Mouse (Mus musculus): ENCODE measurements around the gene Rnf144b. TPM values are rescaled to one million over a fixed set of nuclear protein-coding genes. Genes with fewer than 3 reads are reported as not detected.

The Rnf144b gene
- polyA plus RNA-seq, 1 experiment from 2014 or later: 1.0 TPM

- no peaks in the 10 kb centered on the region for H3K36me3 ChIP-seq (ENCODE audit: control insufficient read depth, insufficient read depth, low read length)
- 70% methylated on average over 3 of the region's 3 CpGs for WGBS
- no peak overlapping the region for H3K27ac ChIP-seq (ENCODE audit: low read length)
- H3K4me1 ChIP-seq (ENCODE audit: control insufficient read depth, insufficient read depth, low read length): peaks cover 5% of the 10 kb centered on the region; the same call in 1 of the 2 replicates
- ATAC-seq: no peak
- no peak overlapping the region for H3K4me3 ChIP-seq (ENCODE audit: low read depth, low read length)
- H3K9me3 ChIP-seq (replicated peaks; ENCODE audit: control insufficient read depth, low read length, poor library complexity, severe bottlenecking): no peaks in the 10 kb centered on the region
- no peak overlapping the region for H3K9ac ChIP-seq (ENCODE audit: low read depth, low read length)
- H3K4me2 ChIP-seq (ENCODE audit: low read length): no peak overlapping the region
- H3K27me3 ChIP-seq (ENCODE audit: control insufficient read depth, insufficient read depth, low read depth, low read length): no peaks in the 10 kb centered on the region
Measured at GRCm38 (mm10) chr13:47225324-47225697, 102.9 kb downstream of the Rnf144b start.

- Histone ChIP-seq H3K9ac (ENCODE audit: low read depth, low read length) (no peak overlapping the region), H3K27ac (ENCODE audit: low read length) (no peak overlapping the region), H3K27me3 (ENCODE audit: control insufficient read depth, insufficient read depth, low read depth, low read length) (no peaks in the 10 kb centered on the region), H3K4me1 (ENCODE audit: control insufficient read depth, insufficient read depth, low read length) (peaks cover 5% of the 10 kb centered on the region; the same call in 1 of the 2 replicates), H3K9me3 (replicated peaks; ENCODE audit: control insufficient read depth, low read length, poor library complexity, severe bottlenecking) (no peaks in the 10 kb centered on the region), H3K4me2 (ENCODE audit: low read length) (no peak overlapping the region), H3K4me3 (ENCODE audit: low read depth, low read length) (no peak overlapping the region), H3K36me3 (ENCODE audit: control insufficient read depth, insufficient read depth, low read length) (no peaks in the 10 kb centered on the region)
- no peak for ATAC-seq
- 71% methylated on average over 9 of the region's 9 CpGs for WGBS
Measured at GRCm38 (mm10) chr13:47225802-47226201, 103.3 kb downstream of the Rnf144b start.

GRCm38 (mm10) chr13:47226521-47226920 lies 104.1 kb downstream of the Rnf144b start:
- H3K9me3 ChIP-seq (replicated peaks; ENCODE audit: control insufficient read depth, low read length, poor library complexity, severe bottlenecking): no peaks in the 10 kb centered on the region
- peaks cover 5% of the 10 kb centered on the region; the same call in 1 of the 2 replicates for H3K4me1 ChIP-seq (ENCODE audit: control insufficient read depth, insufficient read depth, low read length)
- H3K36me3 ChIP-seq (ENCODE audit: control insufficient read depth, insufficient read depth, low read length): no peaks in the 10 kb centered on the region
- ATAC-seq: no peak
- no peaks in the 10 kb centered on the region for H3K27me3 ChIP-seq (ENCODE audit: control insufficient read depth, insufficient read depth, low read depth, low read length)
- H3K9ac ChIP-seq (ENCODE audit: low read depth, low read length): no peak overlapping the region
- no peak overlapping the region for H3K27ac ChIP-seq (ENCODE audit: low read length)
- H3K4me3 ChIP-seq (ENCODE audit: low read depth, low read length): no peak overlapping the region
- 90% methylated on average over 5 of the region's 5 CpGs for WGBS
- no peak overlapping the region for H3K4me2 ChIP-seq (ENCODE audit: low read length)

GRCm38 (mm10) chr13:47228201-47228600 lies 105.7 kb downstream of the Rnf144b start:
- no peaks in the 10 kb centered on the region for H3K36me3 ChIP-seq (ENCODE audit: control insufficient read depth, insufficient read depth, low read length)
- no peak overlapping the region for H3K4me3 ChIP-seq (ENCODE audit: low read depth, low read length)
- no peak overlapping the region for H3K9ac ChIP-seq (ENCODE audit: low read depth, low read length)
- WGBS: 94% methylated on average over 8 of the region's 8 CpGs
- no peaks in the 10 kb centered on the region for H3K9me3 ChIP-seq (replicated peaks; ENCODE audit: control insufficient read depth, low read length, poor library complexity, severe bottlenecking)
- ATAC-seq: no peak
- H3K27ac ChIP-seq (ENCODE audit: low read length): no peak overlapping the region
- no peaks in the 10 kb centered on the region for H3K27me3 ChIP-seq (ENCODE audit: control insufficient read depth, insufficient read depth, low read depth, low read length)
- peaks cover 5% of the 10 kb centered on the region; the same call in 1 of the 2 replicates for H3K4me1 ChIP-seq (ENCODE audit: control insufficient read depth, insufficient read depth, low read length)
- H3K4me2 ChIP-seq (ENCODE audit: low read length): no peak overlapping the region

GRCm38 (mm10) chr13:47228626-47229190 lies 106.3 kb downstream of the Rnf144b start:
- H3K4me2 ChIP-seq (ENCODE audit: low read length): no peak overlapping the region
- no peak overlapping the region for H3K4me3 ChIP-seq (ENCODE audit: low read depth, low read length)
- peaks cover 5% of the 10 kb centered on the region; the same call in 1 of the 2 replicates for H3K4me1 ChIP-seq (ENCODE audit: control insufficient read depth, insufficient read depth, low read length)
- WGBS: 89% methylated on average over 12 of the region's 12 CpGs
- ATAC-seq: no peak
- no peaks in the 10 kb centered on the region for H3K27me3 ChIP-seq (ENCODE audit: control insufficient read depth, insufficient read depth, low read depth, low read length)
- H3K9ac ChIP-seq (ENCODE audit: low read depth, low read length): no peak overlapping the region
- H3K36me3 ChIP-seq (ENCODE audit: control insufficient read depth, insufficient read depth, low read length): no peaks in the 10 kb centered on the region
- no peaks in the 10 kb centered on the region for H3K9me3 ChIP-seq (replicated peaks; ENCODE audit: control insufficient read depth, low read length, poor library complexity, severe bottlenecking)
- no peak overlapping the region for H3K27ac ChIP-seq (ENCODE audit: low read length)

- Histone ChIP-seq H3K27ac (ENCODE audit: low read length) (no peak overlapping the region), H3K4me1 (ENCODE audit: control insufficient read depth, insufficient read depth, low read length) (no peaks in the 10 kb centered on the region), H3K9me3 (replicated peaks; ENCODE audit: control insufficient read depth, low read length, poor library complexity, severe bottlenecking) (no peaks in the 10 kb centered on the region), H3K27me3 (ENCODE audit: control insufficient read depth, insufficient read depth, low read depth, low read length) (no peaks in the 10 kb centered on the region), H3K9ac (ENCODE audit: low read depth, low read length) (no peak overlapping the region), H3K36me3 (ENCODE audit: control insufficient read depth, insufficient read depth, low read length) (no peaks in the 10 kb centered on the region), H3K4me2 (ENCODE audit: low read length) (no peak overlapping the region), H3K4me3 (ENCODE audit: low read depth, low read length) (no peak overlapping the region)
- 79% methylated on average over 6 of the region's 6 CpGs for WGBS
- no peak for ATAC-seq
Measured at GRCm38 (mm10) chr13:47232163-47232562, 109.7 kb downstream of the Rnf144b start.

GRCm38 (mm10) chr13:47237376-47237775 lies 114.9 kb downstream of the Rnf144b start:
- H3K9ac ChIP-seq (ENCODE audit: low read depth, low read length): no peak overlapping the region
- H3K36me3 ChIP-seq (ENCODE audit: control insufficient read depth, insufficient read depth, low read length): no peaks in the 10 kb centered on the region
- no peak for ATAC-seq
- no peak overlapping the region for H3K4me2 ChIP-seq (ENCODE audit: low read length)
- no peak overlapping the region for H3K4me3 ChIP-seq (ENCODE audit: low read depth, low read length)
- WGBS: 83% methylated on average over 8 of the region's 8 CpGs
- no peaks in the 10 kb centered on the region for H3K4me1 ChIP-seq (ENCODE audit: control insufficient read depth, insufficient read depth, low read length)
- no peaks in the 10 kb centered on the region for H3K9me3 ChIP-seq (replicated peaks; ENCODE audit: control insufficient read depth, low read length, poor library complexity, severe bottlenecking)
- H3K27me3 ChIP-seq (ENCODE audit: control insufficient read depth, insufficient read depth, low read depth, low read length): no peaks in the 10 kb centered on the region
- H3K27ac ChIP-seq (ENCODE audit: low read length): no peak overlapping the region

GRCm38 (mm10) chr13:47238131-47238530 lies 115.7 kb downstream of the Rnf144b start:
- H3K4me2 ChIP-seq (ENCODE audit: low read length): no peak overlapping the region
- H3K27ac ChIP-seq (ENCODE audit: low read length): no peak overlapping the region
- H3K27me3 ChIP-seq (ENCODE audit: control insufficient read depth, insufficient read depth, low read depth, low read length): no peaks in the 10 kb centered on the region
- 85% methylated on average over 17 of the region's 17 CpGs for WGBS
- H3K4me1 ChIP-seq (ENCODE audit: control insufficient read depth, insufficient read depth, low read length): no peaks in the 10 kb centered on the region
- ATAC-seq: no peak
- H3K9ac ChIP-seq (ENCODE audit: low read depth, low read length): no peak overlapping the region
- no peaks in the 10 kb centered on the region for H3K36me3 ChIP-seq (ENCODE audit: control insufficient read depth, insufficient read depth, low read length)
- H3K9me3 ChIP-seq (replicated peaks; ENCODE audit: control insufficient read depth, low read length, poor library complexity, severe bottlenecking): no peaks in the 10 kb centered on the region
- no peak overlapping the region for H3K4me3 ChIP-seq (ENCODE audit: low read depth, low read length)

GRCm38 (mm10) chr13:47243569-47243968 lies 121.1 kb downstream of the Rnf144b start:
- ATAC-seq: no peak
- no peak overlapping the region for H3K9ac ChIP-seq (ENCODE audit: low read depth, low read length)
- no peaks in the 10 kb centered on the region for H3K36me3 ChIP-seq (ENCODE audit: control insufficient read depth, insufficient read depth, low read length)
- H3K4me2 ChIP-seq (ENCODE audit: low read length): no peak overlapping the region
- H3K4me1 ChIP-seq (ENCODE audit: control insufficient read depth, insufficient read depth, low read length): peaks cover 20% of the 10 kb centered on the region
- no peaks in the 10 kb centered on the region for H3K9me3 ChIP-seq (replicated peaks; ENCODE audit: control insufficient read depth, low read length, poor library complexity, severe bottlenecking)
- no peak overlapping the region for H3K27ac ChIP-seq (ENCODE audit: low read length)
- WGBS: 94% methylated on average over 6 of the region's 6 CpGs
- no peaks in the 10 kb centered on the region for H3K27me3 ChIP-seq (ENCODE audit: control insufficient read depth, insufficient read depth, low read depth, low read length)
- no peak overlapping the region for H3K4me3 ChIP-seq (ENCODE audit: low read depth, low read length)
